Mouse (Mus musculus) midbrain, embryonic 11.5 days (tissue): ENCODE results near the gene Ccdc22. TPM values are rescaled to one million over a fixed set of nuclear protein-coding genes. Genes with fewer than 3 reads are reported as not detected.
A peak's percentile ranks its signal among the peaks of the same experiment; 100 is the strongest.

Experiments
- ATAC-seq: fragments of 200-750 bp; cut with Nextera tagmentation; 2 replicates; pipeline ENCODE4 v1.8.0; 2017; ENCODE audit warnings: moderate TSS enrichment, moderate library complexity; ENCODE audit not compliant: low FRiP score
- DNase-seq: peaks from one replicate; pipeline ENCODE4 v3.0.0; 2015; ENCODE audit warnings: low spot score; ENCODE audit errors: missing footprints
- H3K27ac ChIP-seq: fragments of 300-500 bp; sonication (generic); 2 replicates; pipeline ENCODE4 v1.5.1; 2014; ENCODE audit warnings: low read depth, low read length
- H3K27me3 ChIP-seq: fragments of 300-500 bp; sonication (generic); 2 replicates; pipeline ENCODE4 v1.6.1; 2014; ENCODE audit warnings: mild to moderate bottlenecking, low read length, moderate library complexity, mixed read lengths; ENCODE audit not compliant: control insufficient read depth, insufficient read depth
- H3K36me3 ChIP-seq: fragments of 300-500 bp; sonication (generic); 2 replicates; pipeline ENCODE4 v1.6.1; 2014; ENCODE audit warnings: mild to moderate bottlenecking, low read length, moderate library complexity, mixed read lengths; ENCODE audit not compliant: control insufficient read depth, insufficient read depth
- H3K4me1 ChIP-seq: fragments of 300-500 bp; sonication (generic); 2 replicates; pipeline ENCODE4 v1.6.1; 2014; ENCODE audit warnings: low read length; ENCODE audit not compliant: control insufficient read depth, insufficient read depth
- H3K4me2 ChIP-seq: fragments of 300-500 bp; sonication (generic); 2 replicates; pipeline ENCODE4 v1.6.1; 2014; ENCODE audit warnings: mild to moderate bottlenecking, moderate library complexity
- H3K4me3 ChIP-seq: fragments of 300-500 bp; sonication (generic); 2 replicates; pipeline ENCODE4 v1.5.1; 2014; ENCODE audit warnings: low read depth, low read length
- H3K9ac ChIP-seq: fragments of 300-500 bp; sonication (generic); 2 replicates; pipeline ENCODE4 v1.6.1; 2014; ENCODE audit warnings: low read length
- H3K9me3 ChIP-seq: fragments of 300-500 bp; sonication (generic); 2 replicates; pipeline ENCODE4 v1.6.1; 2016; ENCODE audit warnings: low read length; ENCODE audit not compliant: control insufficient read depth
- WGBS: fragments of 180-500 bp; shearing (Covaris S2); extraction: QIAGEN DNeasy Blood & Tissue Kit; methylation state at CpG from one replicate; pipeline ENCODE4 v1.1.7; 2014; 5-methylcytosine and 5-hydroxymethylcytosine counted together
- polyA plus RNA-seq: library from polyadenylated mRNA; unstranded; fragments of >200 nt; fragmentation: Nextera tagmentation; extraction: Ambion mirVana; gene quantifications from 2 replicates; pipeline ENCODE4 v1.2.1, GENCODE M21; 2014

Gene Ccdc22
- polyA plus RNA-seq, 1 experiment from 2014 or later, result 27.2 TPM

DNA sequence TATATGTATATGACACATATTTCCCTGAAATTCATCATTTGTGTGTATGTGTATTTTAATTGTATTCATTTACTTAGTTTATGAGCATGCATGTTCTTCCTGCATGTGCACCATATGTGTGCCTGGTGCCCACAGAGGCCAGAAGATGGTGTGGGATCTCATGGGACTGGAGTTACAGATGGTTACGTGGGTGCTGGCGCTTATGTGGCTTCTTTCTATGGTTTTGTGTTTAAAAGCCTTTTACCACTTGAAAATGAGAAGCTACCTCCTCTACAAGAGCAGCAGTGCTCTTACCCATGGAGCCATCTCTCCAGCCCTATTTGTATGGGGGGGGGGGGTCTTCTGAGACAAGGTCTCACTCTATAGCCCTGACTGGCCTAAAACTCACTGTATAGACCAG lies 24.2 kb downstream of the Ccdc22 start:
- H3K4me3 ChIP-seq, result no peak overlapping the region
- no peaks in the 10 kb centered on the region for H3K9me3 ChIP-seq
- no peaks in the 10 kb centered on the region for H3K27me3 ChIP-seq
- no peak overlapping the region for H3K9ac ChIP-seq
- no peaks in the 10 kb centered on the region for H3K4me1 ChIP-seq
- no peak overlapping the region for H3K4me2 ChIP-seq
- WGBS, result 89% methylated on average over 2 of the region's 2 CpGs
- DNase-seq, result no peak
- no peak overlapping the region for H3K27ac ChIP-seq
- no peak for ATAC-seq
- no peaks in the 10 kb centered on the region for H3K36me3 ChIP-seq

DNA sequence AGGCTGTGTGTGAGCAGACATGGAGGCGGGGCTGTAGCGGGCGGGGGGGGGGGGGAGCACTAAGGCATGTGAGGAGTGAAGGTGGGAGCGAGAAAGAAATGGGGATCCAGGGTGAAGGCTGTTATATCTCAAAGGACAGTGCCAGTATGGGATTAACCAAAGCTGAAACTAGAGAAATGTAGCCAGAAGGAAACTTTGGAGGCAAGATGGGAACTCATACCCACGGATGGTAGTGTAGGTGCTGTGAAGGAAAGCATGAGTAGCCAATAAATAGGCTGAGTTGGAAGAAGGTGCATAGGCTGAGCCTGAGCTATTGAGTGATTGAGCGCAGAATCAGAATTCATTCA lies 30.5 kb downstream of the Ccdc22 start:
- peaks cover 10% of the 10 kb centered on the region for H3K4me1 ChIP-seq
- H3K27me3 ChIP-seq, result no peaks in the 10 kb centered on the region
- no peak for ATAC-seq
- H3K4me2 ChIP-seq, result peak overlapping the region; percentile 49
- H3K9me3 ChIP-seq, result no peaks in the 10 kb centered on the region
- no peaks in the 10 kb centered on the region for H3K36me3 ChIP-seq
- no peak for DNase-seq
- no peak overlapping the region for H3K27ac ChIP-seq
- 18% methylated on average over 5 of the region's 6 CpGs for WGBS
- peak overlapping the region; percentile 38; the same call in 1 of the 2 replicates for H3K9ac ChIP-seq
- H3K4me3 ChIP-seq, result peak overlapping the region; percentile 50

DNA sequence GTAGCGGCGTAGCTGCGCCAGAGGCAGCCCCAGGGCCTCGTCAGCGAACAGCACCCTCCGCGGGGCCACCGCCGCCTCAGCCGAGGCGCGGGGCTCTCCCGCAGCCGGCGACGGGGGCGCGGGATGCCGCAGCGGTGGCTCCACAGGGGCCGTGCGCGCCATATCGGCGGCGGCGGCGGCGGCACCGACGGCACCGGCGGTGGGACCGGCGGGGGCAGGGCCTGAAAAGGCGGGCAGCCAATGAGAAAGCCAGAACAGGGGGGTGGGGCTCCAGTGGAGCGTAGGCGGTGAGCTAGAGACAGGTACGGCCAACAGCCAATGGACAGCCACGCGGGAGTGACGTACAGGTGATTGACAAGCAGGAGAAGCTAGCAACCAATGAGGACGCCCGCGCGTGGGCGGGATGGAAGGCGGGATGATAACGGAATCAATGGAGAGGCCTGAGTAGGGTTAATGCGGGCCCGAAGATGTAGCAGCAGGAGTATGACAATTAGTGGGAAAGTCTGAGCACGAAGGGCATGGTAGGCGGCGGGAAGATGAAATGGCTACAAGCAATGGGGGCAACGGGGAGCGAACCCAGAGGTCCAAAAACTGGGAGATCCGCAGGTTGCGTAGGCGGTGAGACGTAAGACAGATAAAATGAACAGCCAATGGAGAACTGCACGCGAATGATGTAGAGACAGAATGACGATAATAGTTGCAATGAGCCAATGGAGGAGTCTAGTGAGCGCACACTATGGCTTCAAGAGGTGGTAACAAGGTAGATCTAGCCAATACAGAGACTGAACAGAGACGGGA lies 31.0 kb downstream of the Ccdc22 start, which contains the start of gene Ppp1r3f:
Gene Ppp1r3f, minus strand, starts transcription at position 197 of the 798 bp plus-strand sequence.
- Histone ChIP-seq H3K9ac (peak within 1 kb of the TSS; percentile 79), H3K27ac (peak within 1 kb of the TSS; percentile 60; the same call in 1 of the 2 replicates), H3K4me3 (peak within 1 kb of the TSS; percentile 50), H3K9me3 (no peaks in the 10 kb centered on the region), H3K4me1 (peaks cover 10% of the 10 kb centered on the region), H3K27me3 (no peaks in the 10 kb centered on the region), H3K36me3 (no peaks in the 10 kb centered on the region), H3K4me2 (peak within 1 kb of the TSS; percentile 62)
- WGBS, result 15% methylated on average over 63 of the region's 65 CpGs
- peak; percentile 94 for DNase-seq
- peak; percentile 99 for ATAC-seq

DNA sequence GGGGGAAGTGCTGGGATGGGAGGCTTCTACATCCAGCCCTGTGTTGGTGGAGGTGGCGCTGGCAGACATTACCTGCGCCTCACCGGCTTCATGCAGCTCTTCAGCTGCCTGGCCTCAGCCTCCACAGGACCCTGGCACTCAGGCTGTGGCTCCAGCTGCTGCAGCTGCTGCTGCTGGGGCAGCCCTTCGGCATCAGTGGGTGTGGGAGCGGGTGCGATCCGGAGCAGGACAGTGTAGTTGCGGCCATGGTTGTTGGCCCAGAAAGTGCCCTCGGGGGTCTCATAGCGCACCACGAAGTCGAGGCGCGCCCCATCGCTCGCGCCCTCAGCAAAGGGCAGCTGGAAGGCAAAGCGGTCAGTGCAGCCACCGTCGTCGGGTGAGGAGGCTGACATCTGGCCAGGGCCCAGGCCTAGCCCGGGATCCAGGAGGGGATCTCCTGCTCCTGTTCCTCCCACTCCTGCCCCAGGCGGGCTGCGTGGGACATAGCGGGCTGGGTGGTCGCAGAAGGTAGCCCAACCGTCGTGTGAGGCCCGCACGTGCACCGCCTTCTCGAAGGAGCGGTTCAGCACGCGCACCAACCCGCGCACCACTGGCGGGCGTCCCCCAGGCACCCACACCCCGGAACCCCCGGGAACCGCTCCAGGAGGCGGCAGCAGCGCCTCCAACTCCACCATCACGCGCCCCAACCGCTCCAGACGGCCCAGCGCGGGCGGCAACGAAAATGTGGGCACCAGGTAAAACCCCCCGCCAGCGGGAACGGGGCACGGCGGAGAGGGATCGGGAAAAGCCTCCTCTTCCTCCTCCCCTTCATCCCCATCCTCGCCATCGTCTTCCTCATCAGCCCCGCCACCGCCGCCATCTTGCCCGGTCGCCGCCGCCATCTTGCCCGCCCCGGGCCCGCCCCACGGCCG lies 31.9 kb downstream of the Ccdc22 start, which contains the start of gene Foxp3:
Gene Foxp3, plus strand, starts transcription at position 469 of the 911 bp plus-strand sequence.
- H3K27ac ChIP-seq, result peak within 1 kb of the TSS; percentile 60; the same call in 1 of the 2 replicates
- H3K4me2 ChIP-seq, result peak within 1 kb of the TSS; percentile 62
- WGBS, result 38% methylated on average over 46 of the region's 72 CpGs
- peak within 1 kb of the TSS; percentile 50 for H3K4me3 ChIP-seq
- H3K9ac ChIP-seq, result peak within 1 kb of the TSS; percentile 79
- H3K9me3 ChIP-seq, result no peaks in the 10 kb centered on the region
- DNase-seq (peak; percentile 89), ATAC-seq (peak; percentile 79)
- H3K4me1 ChIP-seq, result peaks cover 10% of the 10 kb centered on the region
- no peaks in the 10 kb centered on the region for H3K36me3 ChIP-seq
- no peaks in the 10 kb centered on the region for H3K27me3 ChIP-seq

DNA sequence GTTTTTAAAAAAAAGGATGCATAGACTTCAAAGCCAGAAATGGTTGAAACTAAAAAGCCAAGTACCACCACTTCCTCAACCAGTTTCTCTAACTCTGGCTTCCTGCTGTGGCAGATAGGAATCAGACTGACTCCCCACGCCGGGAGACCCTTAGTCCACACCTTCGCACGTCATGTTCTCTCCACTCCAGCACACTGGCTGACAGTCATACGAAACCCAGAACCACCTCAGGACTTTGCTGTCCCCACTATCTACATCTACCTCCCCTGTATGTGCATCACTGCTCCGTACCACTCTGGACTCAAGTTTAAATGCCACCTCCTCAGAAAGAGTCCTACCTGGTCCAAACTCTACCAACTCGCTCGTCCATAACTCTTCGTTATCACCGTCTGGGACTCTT lies 32.9 kb downstream of the Ccdc22 start:
- no peak for ATAC-seq
- H3K27me3 ChIP-seq, result no peaks in the 10 kb centered on the region
- no peaks in the 10 kb centered on the region for H3K9me3 ChIP-seq
- peaks cover 10% of the 10 kb centered on the region for H3K4me1 ChIP-seq
- 90% methylated on average over 10 of the region's 10 CpGs for WGBS
- no peak overlapping the region for H3K4me2 ChIP-seq
- H3K36me3 ChIP-seq, result no peaks in the 10 kb centered on the region
- H3K4me3 ChIP-seq, result no peak overlapping the region
- H3K27ac ChIP-seq, result no peak overlapping the region
- H3K9ac ChIP-seq, result no peak overlapping the region
- DNase-seq, result no peak

DNA sequence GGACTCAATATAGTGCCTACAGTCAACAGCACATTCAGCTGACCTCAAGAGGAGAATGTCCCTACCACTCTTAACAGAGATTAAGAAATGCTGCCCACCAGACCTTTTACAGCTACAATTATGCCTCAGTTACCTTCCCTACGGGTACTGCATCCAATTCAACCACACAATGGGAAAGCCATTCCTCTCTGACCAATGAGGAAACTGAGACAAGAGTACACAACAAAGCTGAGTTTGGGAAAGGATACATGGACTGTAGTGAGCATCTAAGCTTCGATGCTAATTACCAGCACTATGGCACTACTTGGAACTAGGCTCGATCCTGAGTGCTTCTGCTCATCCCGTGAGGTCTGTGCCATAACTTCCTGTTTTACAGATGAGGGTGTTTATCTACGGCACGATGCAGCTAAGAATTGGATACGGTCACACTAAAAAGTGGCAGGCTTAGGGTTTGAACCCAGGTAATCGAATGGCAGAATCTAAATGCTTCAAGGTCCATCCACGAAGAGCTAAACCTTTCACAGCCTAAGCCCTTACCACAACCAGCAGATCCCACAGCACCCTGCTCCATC lies 33.7 kb downstream of the Ccdc22 start:
- Histone ChIP-seq H3K27me3 (no peaks in the 10 kb centered on the region), H3K9me3 (no peaks in the 10 kb centered on the region), H3K9ac (no peak overlapping the region), H3K36me3 (no peaks in the 10 kb centered on the region), H3K4me2 (no peak overlapping the region), H3K27ac (no peak overlapping the region), H3K4me3 (no peak overlapping the region), H3K4me1 (peaks cover 10% of the 10 kb centered on the region)
- ATAC-seq (no peak), DNase-seq (no peak)
- 91% methylated on average over 9 of the region's 9 CpGs for WGBS

DNA sequence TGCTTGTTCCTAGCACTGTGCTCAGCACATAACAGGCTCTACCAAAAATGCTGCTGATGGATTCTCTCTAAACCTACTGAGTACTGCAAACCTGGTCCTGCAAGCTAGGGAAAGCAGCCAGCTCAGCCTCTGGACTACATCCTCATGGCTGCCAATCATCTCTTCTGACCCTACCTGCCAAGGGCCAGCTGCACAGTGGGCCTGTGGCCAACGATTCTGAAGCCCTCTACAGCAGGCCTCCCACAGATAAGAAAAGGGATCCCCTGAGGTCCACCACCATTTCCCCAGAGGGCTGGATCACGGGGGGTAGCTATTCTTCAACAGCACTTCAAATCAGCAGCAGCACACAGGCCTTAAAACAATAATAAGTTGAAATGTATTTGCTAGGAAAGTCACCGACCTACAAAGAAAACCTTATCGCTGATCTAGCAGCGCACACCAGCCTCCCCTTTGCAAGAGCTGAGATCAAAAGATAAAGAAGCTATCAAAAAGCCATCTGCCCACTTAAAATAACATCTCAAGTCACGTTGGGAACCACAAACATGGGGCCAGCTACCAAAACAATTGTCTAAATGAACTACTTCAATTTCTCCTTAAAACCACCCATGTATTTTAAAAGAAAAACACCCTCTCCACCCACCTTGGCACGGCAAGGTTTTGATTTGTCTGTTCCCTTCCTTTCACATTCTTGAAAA lies 34.7 kb downstream of the Ccdc22 start:
- Histone ChIP-seq H3K9me3 (no peaks in the 10 kb centered on the region), H3K36me3 (no peaks in the 10 kb centered on the region), H3K27ac (no peak overlapping the region), H3K4me1 (peaks cover 10% of the 10 kb centered on the region), H3K4me2 (no peak overlapping the region), H3K4me3 (no peak overlapping the region), H3K27me3 (no peaks in the 10 kb centered on the region), H3K9ac (no peak overlapping the region)
- no peak for DNase-seq
- 76% methylated on average over 7 of the region's 7 CpGs for WGBS
- no peak for ATAC-seq

DNA sequence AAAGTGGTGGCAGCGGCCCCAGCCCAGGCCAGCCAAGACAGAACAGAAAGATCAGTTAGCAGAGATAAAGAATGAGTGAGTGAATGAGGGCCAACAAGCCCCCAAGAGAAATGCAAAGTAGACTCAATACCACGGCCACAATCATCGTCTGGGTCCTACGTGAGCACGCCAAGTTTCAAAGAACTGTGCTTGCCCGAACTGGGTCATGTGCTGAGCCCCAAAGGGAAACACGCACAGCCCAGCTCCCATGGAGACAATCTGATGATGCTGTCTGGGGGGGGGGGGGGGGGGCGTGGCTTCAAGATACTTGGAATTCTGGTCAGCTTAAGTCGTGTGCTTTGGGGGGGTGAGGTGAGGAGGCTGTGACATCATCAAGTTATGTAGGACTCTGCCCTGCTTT lies 37.8 kb downstream of the Ccdc22 start:
- DNase-seq, result no peak
- Histone ChIP-seq H3K4me2 (no peak overlapping the region), H3K9ac (no peak overlapping the region), H3K36me3 (no peaks in the 10 kb centered on the region), H3K27me3 (no peaks in the 10 kb centered on the region), H3K4me1 (no peaks in the 10 kb centered on the region; the same call in 1 of the 2 replicates), H3K27ac (no peak overlapping the region), H3K4me3 (no peak overlapping the region), H3K9me3 (no peaks in the 10 kb centered on the region)
- WGBS, result 71% methylated on average over 9 of the region's 9 CpGs
- peak; percentile 9; the same call in 1 of the 2 replicates for ATAC-seq
